Mouse (Mus musculus) heart, adult 2 months (tissue): ENCODE results near the gene Bcat2. TPM values are rescaled to one million over a fixed set of nuclear protein-coding genes. Genes with fewer than 3 reads are reported as not detected.

Experiments used
- DNase-seq, 2 experiments: peaks; one replicate each; pipeline ENCODE4 v3.0.0; 2021
- H3K27ac ChIP-seq: fragments of 200-600 bp; 2 replicates; pipeline ENCODE4 v1.8.1; 2022
- H3K27me3 ChIP-seq: fragments of 200-500 bp; 2 replicates; pipeline ENCODE4 v1.6.1; 2012; ENCODE audit warnings: mild to moderate bottlenecking, low read length, inconsistent platforms, mixed read lengths; ENCODE audit not compliant: control insufficient read depth, insufficient read depth
- H3K36me3 ChIP-seq: fragments of 200-500 bp; 2 replicates; pipeline ENCODE4 v1.6.1; 2012; ENCODE audit warnings: low read length, inconsistent platforms; ENCODE audit not compliant: control insufficient read depth, insufficient read depth
- H3K4me1 ChIP-seq: fragments of 200-500 bp; 2 replicates; pipeline ENCODE4 v1.6.1; 2011; ENCODE audit warnings: low read length; ENCODE audit not compliant: control insufficient read depth, insufficient read depth
- H3K4me3 ChIP-seq: fragments of 200-600 bp; 2 replicates; pipeline ENCODE4 v1.8.1; 2022
- H3K79me2 ChIP-seq: fragments of 200-500 bp; replicated peaks from 2 replicates; pipeline ENCODE4 v1.6.1; 2012; ENCODE audit warnings: mild to moderate bottlenecking, inconsistent platforms, low read length, moderate library complexity, mixed read lengths; ENCODE audit not compliant: control insufficient read depth, insufficient read depth
- H3K9ac ChIP-seq: fragments of 200-500 bp; 2 replicates; pipeline ENCODE4 v1.6.1; 2012; ENCODE audit warnings: low read depth, mild to moderate bottlenecking, control low read depth, inconsistent platforms, low read length, mixed read lengths
- CTCF ChIP-seq: fragments of 200-600 bp; IDR thresholded peaks from 2 replicates; pipeline ENCODE4 v1.8.1; 2022; ENCODE audit warnings: antibody characterized with exemption, mild to moderate bottlenecking, moderate library complexity
- EP300 ChIP-seq: fragments of 200-500 bp; IDR thresholded peaks from 2 replicates; pipeline ENCODE4 v1.6.1; 2011; ENCODE audit warnings: low read depth, low read length, control low read depth; ENCODE audit not compliant: insufficient read depth
- POLR2A ChIP-seq: fragments of 200-500 bp; IDR thresholded peaks from 2 replicates; pipeline ENCODE4 v1.6.1; 2011; ENCODE audit warnings: mild to moderate bottlenecking, low read depth, low read length, control low read depth; ENCODE audit not compliant: insufficient read depth
- whole genome bisulfite sequencing: fragments of 180-500 bp; shearing (Covaris S2); methylation state at CpG from one replicate; pipeline ENCODE4 v1.1.7; 2018; 5-methylcytosine and 5-hydroxymethylcytosine counted together
- intact Hi-C: fragments of 180-260 bp; cut with DNase I; formaldehyde crosslinking; loops from one replicate; pipeline ENCODE4 v1.15.1; 2025
- polyA plus RNA-seq: library from polyadenylated mRNA; depleted of rRNA; stranded (reverse); fragments of >200 nt; gene quantifications from 2 replicates; pipeline ENCODE4 v1.2.3, GENCODE M21; 2012
- total RNA-seq, 2 experiments: library from RNA; stranded (reverse); gene quantifications; 2 replicates each; pipeline ENCODE4 v1.2.3; 2021

Bcat2 gene
- total and polyA plus RNA-seq, 3 experiments = 142 to 306 (median 219) TPM

DNA sequence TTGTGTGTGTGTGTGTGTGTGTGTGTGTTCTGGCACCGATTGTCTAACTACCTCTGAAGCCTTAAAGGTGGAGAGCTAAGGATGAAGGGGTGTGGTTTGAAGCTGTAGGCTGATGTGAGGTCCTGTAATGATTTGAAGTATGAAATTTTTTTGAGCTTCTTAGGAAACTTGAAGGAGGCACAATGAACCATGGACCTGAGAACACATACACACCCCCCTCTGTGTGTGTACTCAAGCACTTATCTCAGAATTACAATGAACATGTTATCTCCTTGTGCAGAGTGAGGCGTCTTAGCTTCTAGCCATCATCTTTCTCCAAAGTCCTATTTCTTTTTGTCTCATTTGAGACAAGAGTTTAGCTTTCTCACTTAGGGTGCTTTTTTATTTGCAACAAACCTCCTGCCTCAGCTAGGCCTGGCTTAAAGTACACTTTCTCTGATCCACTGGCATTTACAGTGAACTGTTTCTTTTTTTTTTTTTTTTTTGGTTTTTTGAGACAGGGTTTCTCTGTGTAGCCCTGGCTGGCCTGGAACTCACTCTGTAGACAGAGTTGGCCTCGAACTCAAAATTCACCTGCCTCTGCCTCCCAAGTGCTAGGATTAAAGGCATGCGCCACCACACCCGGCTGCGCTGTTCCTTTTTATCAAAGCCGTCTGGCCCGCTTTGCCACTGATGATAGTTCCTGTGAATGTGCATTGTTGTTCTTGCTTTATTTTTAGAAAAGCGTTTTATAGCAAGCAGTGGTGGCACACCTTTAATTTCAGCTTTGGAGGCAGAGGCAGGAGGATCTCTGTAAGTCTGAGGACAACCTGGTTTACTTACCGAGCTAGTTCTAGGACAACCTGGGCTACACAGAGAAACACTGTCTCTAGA, 1.1 kb upstream of the Bcat2 start:
- intact Hi-C loops = no loop called here
- DNase-seq = no peak
- Histone ChIP-seq H3K79me2 (no peaks in the 10 kb centered on the region), H3K27ac (peak overlapping the region; percentile 83), H3K9ac (peak overlapping the region; percentile 27; the same call in 1 of the 2 replicates), H3K27me3 (no peaks in the 10 kb centered on the region), H3K4me1 (peaks cover 6% of the 10 kb centered on the region), H3K4me3 (no peak overlapping the region), H3K36me3 (no peaks in the 10 kb centered on the region)
- 62% methylated on average over 10 of the region's 10 CpGs for WGBS
- TF ChIP-seq POLR2A = no peak
- TF ChIP-seq EP300 = no peak

DNA sequence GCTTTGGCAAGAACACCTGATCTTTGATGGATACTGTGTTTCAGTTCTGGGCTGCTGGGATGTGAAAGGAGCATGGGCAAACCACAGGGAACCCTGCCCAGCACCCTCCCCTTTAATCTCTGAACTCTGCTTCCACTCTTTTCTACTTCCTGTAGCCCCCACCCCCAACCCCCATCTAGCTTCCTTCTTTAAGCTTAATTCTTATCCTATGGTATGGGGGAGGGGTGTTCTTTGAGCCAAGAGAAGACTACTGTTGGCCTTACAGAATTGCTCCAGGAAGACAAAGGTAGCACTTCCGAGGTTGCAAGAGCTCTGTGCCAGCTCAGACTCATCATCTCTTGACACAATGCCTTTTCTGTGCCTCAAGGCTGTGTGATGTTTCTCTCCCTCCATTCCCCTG, 2.0 kb downstream of the Bcat2 start:
- H3K4me3 ChIP-seq = no peak overlapping the region
- WGBS = 20% methylated on average over 1 of the region's 1 CpGs
- intact Hi-C loops = loop anchor here (2.0 kb wide), 1 partner anchor 17 kb away; no protein-coding TSS in a partner anchor
- no peak overlapping the region for H3K9ac ChIP-seq
- H3K27me3 ChIP-seq = no peaks in the 10 kb centered on the region
- no peaks in the 10 kb centered on the region for H3K79me2 ChIP-seq
- DNase-seq = no peak
- TF ChIP-seq EP300 (no peak), POLR2A (no peak), CTCF (no peak)
- peaks cover 6% of the 10 kb centered on the region for H3K4me1 ChIP-seq
- H3K27ac ChIP-seq = no peak overlapping the region; the same call in 1 of the 2 replicates
- no peaks in the 10 kb centered on the region for H3K36me3 ChIP-seq

DNA sequence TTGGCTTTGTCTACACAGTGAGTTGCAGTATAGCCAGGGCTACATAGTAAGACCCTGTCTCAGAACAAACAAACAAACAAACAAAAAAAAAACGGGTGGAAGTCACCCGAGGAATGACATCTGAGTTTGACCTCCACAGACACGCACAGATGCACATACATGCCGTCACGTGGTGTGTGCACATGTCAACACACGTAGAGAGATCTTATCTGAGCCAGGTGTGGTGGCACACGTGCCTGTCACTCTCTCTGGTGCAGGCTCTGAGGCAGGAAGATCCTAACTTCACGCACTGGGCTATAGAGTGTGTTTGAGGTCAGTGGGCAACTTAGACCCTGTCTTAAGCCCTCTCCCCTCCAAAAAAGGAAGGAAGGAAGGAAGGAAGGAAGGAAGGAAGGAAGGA, 4.0 kb downstream of the Bcat2 start:
- DNase-seq = no peak
- Histone ChIP-seq H3K4me1 (peaks cover 4% of the 10 kb centered on the region), H3K9ac (no peak overlapping the region), H3K79me2 (no peaks in the 10 kb centered on the region), H3K36me3 (no peaks in the 10 kb centered on the region), H3K27me3 (no peaks in the 10 kb centered on the region), H3K4me3 (no peak overlapping the region), H3K27ac (no peak overlapping the region; the same call in 1 of the 2 replicates)
- WGBS = 75% methylated on average over 8 of the region's 8 CpGs
- TF ChIP-seq EP300 (no peak), POLR2A (no peak), CTCF (no peak)
- intact Hi-C loops = no loop called here

DNA sequence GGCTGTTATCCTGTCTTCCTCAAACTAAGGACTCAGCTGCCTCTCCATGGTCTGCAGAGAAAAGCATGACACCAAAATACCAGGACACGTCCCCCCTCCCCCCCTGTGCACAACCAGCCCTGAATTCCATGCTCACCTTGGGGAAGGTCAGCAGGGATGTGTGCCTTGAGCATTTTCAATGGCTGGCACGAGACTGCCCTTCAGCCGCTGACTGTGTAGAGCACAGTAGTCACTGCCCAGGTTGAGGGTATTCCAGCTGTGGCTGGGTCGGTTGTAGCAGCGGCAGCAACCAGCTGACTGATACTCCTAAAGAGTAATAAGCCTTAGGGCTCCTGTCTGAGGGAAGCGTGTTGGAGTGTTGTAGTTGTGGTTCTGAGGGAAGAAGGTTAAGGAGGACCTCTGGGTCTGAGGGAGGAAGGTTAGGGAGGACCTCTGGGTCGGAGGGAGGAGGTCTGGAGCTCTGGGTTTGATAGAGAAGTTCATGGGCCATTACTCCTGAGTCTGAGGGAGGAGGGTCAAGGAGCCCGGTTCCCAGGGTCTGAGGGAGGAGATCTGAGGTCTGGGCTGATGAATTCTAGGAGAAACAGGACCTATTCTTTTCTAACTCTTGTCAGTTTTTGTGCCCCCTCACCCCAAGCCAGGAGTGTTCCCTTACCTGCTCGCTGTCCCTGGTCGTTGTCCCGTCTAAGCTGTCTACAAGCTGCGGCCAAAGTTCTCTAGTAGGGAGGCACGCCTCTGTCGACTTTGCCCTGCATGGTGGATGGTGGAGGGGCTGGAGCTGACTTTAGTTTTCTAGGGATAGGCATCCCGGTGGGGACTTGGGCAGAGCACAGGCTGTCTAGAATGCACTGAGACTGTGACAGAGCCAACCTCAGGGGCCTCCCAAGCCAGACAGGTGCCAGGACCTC, 4.8 kb downstream of the Bcat2 start:
- Histone ChIP-seq H3K36me3 (no peaks in the 10 kb centered on the region), H3K9ac (no peak overlapping the region), H3K4me3 (no peak overlapping the region), H3K27me3 (no peaks in the 10 kb centered on the region), H3K4me1 (peaks cover 4% of the 10 kb centered on the region), H3K79me2 (no peaks in the 10 kb centered on the region), H3K27ac (no peak overlapping the region; the same call in 1 of the 2 replicates)
- TF ChIP-seq EP300 (no peak), POLR2A (no peak), CTCF (no peak)
- no peak for DNase-seq
- 81% methylated on average over 15 of the region's 15 CpGs for WGBS
- intact Hi-C loops = no loop called here

DNA sequence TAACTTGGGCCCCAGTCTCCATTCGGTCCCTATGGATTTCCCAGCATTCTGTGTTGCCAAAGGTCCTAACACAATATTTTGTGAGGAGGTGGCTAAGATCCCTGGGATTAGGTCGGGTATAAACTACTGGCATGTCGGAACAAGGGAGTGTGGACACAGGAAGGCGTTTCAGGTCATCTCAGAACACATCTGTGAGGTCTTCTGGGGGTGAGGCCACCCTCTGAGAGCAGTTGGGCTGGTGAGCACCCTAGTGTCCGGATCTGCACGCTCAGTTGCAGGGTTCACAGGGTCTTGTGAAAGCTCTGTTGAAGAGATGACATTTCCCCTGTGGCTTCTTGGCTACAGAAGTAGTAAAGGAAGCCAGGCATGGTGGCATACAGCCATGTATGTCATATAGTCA, 16.0 kb downstream of the Bcat2 start:
- 94% methylated on average over 6 of the region's 6 CpGs for WGBS
- no peak for DNase-seq
- no peaks in the 10 kb centered on the region for H3K79me2 ChIP-seq
- TF ChIP-seq CTCF (no peak), EP300 (no peak), POLR2A (no peak)
- H3K36me3 ChIP-seq = no peaks in the 10 kb centered on the region
- intact Hi-C loops = no loop called here
- H3K9ac ChIP-seq = no peak overlapping the region
- no peak overlapping the region for H3K4me3 ChIP-seq
- H3K4me1 ChIP-seq = no peaks in the 10 kb centered on the region; the same call in 1 of the 2 replicates
- no peaks in the 10 kb centered on the region for H3K27me3 ChIP-seq
- no peak overlapping the region for H3K27ac ChIP-seq
